Mouse (Mus musculus): ENCODE results near the gene Myo1d. TPM values are rescaled to one million over a fixed set of nuclear protein-coding genes. Genes with fewer than 3 reads are reported as not detected.

Gene Myo1d
- polyA plus RNA-seq, 1 experiment from 2014 or later: 8.3 TPM

- Histone ChIP-seq H3K4me2 (replicated peaks) (no peak overlapping the region), H3K27me3 (0 out of 2 replicates have a peak, but pooled peaks cover 5% of the 10 kb centered on the region), H3K27ac (no peak overlapping the region), H3K4me1 (peaks cover 16% of the 10 kb centered on the region; the same call in 1 of the 2 replicates), H3K9me3 (no peaks in the 10 kb centered on the region), H3K9ac (no peak overlapping the region), H3K36me3 (no peaks in the 10 kb centered on the region), H3K4me3 (no peak overlapping the region)
- WGBS: 75% methylated on average over 20 of the region's 20 CpGs
- ATAC-seq (ENCODE audit: insufficient number of reproducible peaks, insufficient read depth, low FRiP score, low TSS enrichment): no peak
These were observed 178.6 kb downstream of the Myo1d start for GRCm38 (mm10) chr11:80601040-80601864.

- Histone ChIP-seq H3K27ac (no peak overlapping the region), H3K27me3 (no peaks in the 10 kb centered on the region), H3K4me3 (no peak overlapping the region), H3K36me3 (0 out of 2 replicates have a peak, but pooled peaks cover 3% of the 10 kb centered on the region), H3K9ac (no peak overlapping the region), H3K4me2 (replicated peaks) (no peak overlapping the region), H3K9me3 (no peaks in the 10 kb centered on the region), H3K4me1 (no peaks in the 10 kb centered on the region)
- 75% methylated on average over 1 of the region's 1 CpGs for WGBS
- no peak for ATAC-seq (ENCODE audit: insufficient number of reproducible peaks, insufficient read depth, low FRiP score, low TSS enrichment)
These were observed 184.3 kb downstream of the Myo1d start for GRCm38 (mm10) chr11:80595482-80595881.

- 17% methylated on average over 5 of the region's 5 CpGs for WGBS
- Histone ChIP-seq H3K27me3 (no peaks in the 10 kb centered on the region), H3K4me3 (no peak overlapping the region), H3K4me1 (peaks cover 12% of the 10 kb centered on the region), H3K9me3 (no peaks in the 10 kb centered on the region), H3K36me3 (0 out of 2 replicates have a peak, but pooled peaks cover 3% of the 10 kb centered on the region), H3K4me2 (replicated peaks) (no peak overlapping the region), H3K9ac (no peak overlapping the region), H3K27ac (no peak overlapping the region)
- no peak for ATAC-seq (ENCODE audit: insufficient number of reproducible peaks, insufficient read depth, low FRiP score, low TSS enrichment)
These were observed 190.4 kb downstream of the Myo1d start for GRCm38 (mm10) chr11:80589387-80589786.

- no peaks in the 10 kb centered on the region for H3K36me3 ChIP-seq
- H3K4me2 ChIP-seq (replicated peaks): no peak overlapping the region
- peaks cover 12% of the 10 kb centered on the region for H3K4me1 ChIP-seq
- no peaks in the 10 kb centered on the region for H3K27me3 ChIP-seq
- H3K27ac ChIP-seq: no peak overlapping the region
- no peaks in the 10 kb centered on the region for H3K9me3 ChIP-seq
- no peak for ATAC-seq (ENCODE audit: insufficient number of reproducible peaks, insufficient read depth, low FRiP score, low TSS enrichment)
- H3K9ac ChIP-seq: no peak overlapping the region
- no peak overlapping the region for H3K4me3 ChIP-seq
These were observed 194.1 kb downstream of the Myo1d start for GRCm38 (mm10) chr11:80585761-80586160.

- Histone ChIP-seq H3K36me3 (no peaks in the 10 kb centered on the region), H3K9ac (no peak overlapping the region), H3K27me3 (no peaks in the 10 kb centered on the region), H3K4me1 (peaks cover 12% of the 10 kb centered on the region), H3K4me3 (no peak overlapping the region), H3K27ac (peak overlapping the region; percentile 69), H3K9me3 (no peaks in the 10 kb centered on the region), H3K4me2 (replicated peaks) (no peak overlapping the region)
- no peak for ATAC-seq (ENCODE audit: insufficient number of reproducible peaks, insufficient read depth, low FRiP score, low TSS enrichment)
- WGBS: 23% methylated on average over 11 of the region's 11 CpGs
These were observed 194.6 kb downstream of the Myo1d start for GRCm38 (mm10) chr11:80585211-80585610.

GRCm38 (mm10) chr11:80580494-80580893 lies 199.3 kb downstream of the Myo1d start:
- WGBS: 83% methylated on average over 3 of the region's 3 CpGs
- ATAC-seq (ENCODE audit: insufficient number of reproducible peaks, insufficient read depth, low FRiP score, low TSS enrichment): no peak
- Histone ChIP-seq H3K27me3 (no peaks in the 10 kb centered on the region), H3K9ac (no peak overlapping the region), H3K4me2 (replicated peaks) (no peak overlapping the region), H3K9me3 (no peaks in the 10 kb centered on the region), H3K4me3 (no peak overlapping the region), H3K36me3 (no peaks in the 10 kb centered on the region), H3K27ac (no peak overlapping the region), H3K4me1 (peaks cover 12% of the 10 kb centered on the region)

GRCm38 (mm10) chr11:80577747-80578640 lies 201.8 kb downstream of the Myo1d start:
- 25% methylated on average over 14 of the region's 14 CpGs for WGBS
- peaks cover 8% of the 10 kb centered on the region for H3K4me1 ChIP-seq
- H3K27me3 ChIP-seq: no peaks in the 10 kb centered on the region
- no peaks in the 10 kb centered on the region for H3K36me3 ChIP-seq
- no peak overlapping the region for H3K4me3 ChIP-seq
- peak; percentile 67; the same call in 1 of the 2 replicates for ATAC-seq (ENCODE audit: insufficient number of reproducible peaks, insufficient read depth, low FRiP score, low TSS enrichment)
- H3K9ac ChIP-seq: no peak overlapping the region
- no peaks in the 10 kb centered on the region for H3K9me3 ChIP-seq
- peak overlapping the region; percentile 33 for H3K4me2 ChIP-seq (replicated peaks)
- 0 out of 2 replicates have a peak overlapping the region, but pooled peaks have one; percentile 6 for H3K27ac ChIP-seq

GRCm38 (mm10) chr11:80575794-80576193 lies 204.0 kb downstream of the Myo1d start:
- H3K36me3 ChIP-seq: no peaks in the 10 kb centered on the region
- H3K9ac ChIP-seq: no peak overlapping the region
- WGBS: 70% methylated on average over 3 of the region's 3 CpGs
- no peaks in the 10 kb centered on the region for H3K9me3 ChIP-seq
- H3K4me3 ChIP-seq: no peak overlapping the region
- H3K27ac ChIP-seq: no peak overlapping the region
- H3K4me1 ChIP-seq: peaks cover 8% of the 10 kb centered on the region
- no peak for ATAC-seq (ENCODE audit: insufficient number of reproducible peaks, insufficient read depth, low FRiP score, low TSS enrichment)
- no peak overlapping the region for H3K4me2 ChIP-seq (replicated peaks)
- H3K27me3 ChIP-seq: no peaks in the 10 kb centered on the region

GRCm38 (mm10) chr11:80566286-80566685 lies 213.5 kb downstream of the Myo1d start:
- Histone ChIP-seq H3K9me3 (no peaks in the 10 kb centered on the region), H3K27me3 (no peaks in the 10 kb centered on the region), H3K27ac (no peak overlapping the region), H3K4me2 (replicated peaks) (no peak overlapping the region), H3K36me3 (no peaks in the 10 kb centered on the region), H3K4me3 (no peak overlapping the region), H3K4me1 (peaks cover 16% of the 10 kb centered on the region), H3K9ac (no peak overlapping the region)
- no peak for ATAC-seq (ENCODE audit: insufficient number of reproducible peaks, insufficient read depth, low FRiP score, low TSS enrichment)
- WGBS: 88% methylated on average over 3 of the region's 3 CpGs

- Histone ChIP-seq H3K9ac (no peak overlapping the region), H3K36me3 (no peaks in the 10 kb centered on the region), H3K27me3 (no peaks in the 10 kb centered on the region), H3K9me3 (no peaks in the 10 kb centered on the region), H3K4me3 (no peak overlapping the region), H3K27ac (no peak overlapping the region), H3K4me2 (replicated peaks) (no peak overlapping the region), H3K4me1 (peaks cover 16% of the 10 kb centered on the region)
- WGBS: 73% methylated on average over 7 of the region's 7 CpGs
- no peak for ATAC-seq (ENCODE audit: insufficient number of reproducible peaks, insufficient read depth, low FRiP score, low TSS enrichment)
These were observed 214.6 kb downstream of the Myo1d start for GRCm38 (mm10) chr11:80564975-80565965.

GRCm38 (mm10) chr11:80562479-80562878 lies 217.3 kb downstream of the Myo1d start:
- Histone ChIP-seq H3K4me1 (peaks cover 16% of the 10 kb centered on the region), H3K36me3 (no peaks in the 10 kb centered on the region), H3K27me3 (no peaks in the 10 kb centered on the region), H3K27ac (0 out of 2 replicates have a peak overlapping the region, but pooled peaks have one; percentile 46), H3K4me3 (no peak overlapping the region), H3K9me3 (no peaks in the 10 kb centered on the region), H3K4me2 (replicated peaks) (no peak overlapping the region), H3K9ac (no peak overlapping the region)
- no peak for ATAC-seq (ENCODE audit: insufficient number of reproducible peaks, insufficient read depth, low FRiP score, low TSS enrichment)
- WGBS: 50% methylated on average over 3 of the region's 3 CpGs
